ENCODE assay signal across 25 mouse cellular contexts in the genomic region with DNA sequence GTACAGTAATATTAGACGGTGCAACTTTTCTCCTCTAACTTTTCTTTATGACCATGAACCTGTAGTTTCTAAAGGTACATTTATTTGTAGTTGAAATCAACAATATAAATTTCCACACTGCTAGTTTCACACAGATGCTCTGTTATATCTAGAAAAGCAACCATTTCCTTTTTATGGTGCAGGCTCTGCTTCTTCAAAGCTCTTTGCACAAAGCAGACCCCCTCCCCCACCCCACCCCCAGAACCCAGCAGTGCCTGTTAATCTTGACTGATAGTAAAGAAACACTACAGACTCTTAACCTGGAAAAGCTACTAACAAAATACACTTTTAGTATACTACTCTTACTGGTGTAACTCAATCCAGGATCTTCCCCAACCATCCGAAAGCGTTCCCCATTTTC. TPM values are rescaled to one million over a fixed set of nuclear protein-coding genes. Genes with fewer than 3 reads are reported as not detected.
A peak's percentile ranks its signal among the peaks of the same experiment; 100 is the strongest.
DNase-seq lines count a peak whose midpoint lies in the region; ATAC-seq lines count a peak whose summit lies in the region.
"Had no signal": no experiment of that assay in that cellular context is flagged by ENCODE, and none has a peak within 500 bp of the region (broad histone marks: within the 10 kb centered on the region; RNA-seq: fewer than 3 reads in every experiment).

No protein-coding gene starts in this region.

- H3K27ac ChIP-seq in forebrain, embryonic 12.5 days: 0 out of 2 replicates have a peak overlapping the region, but pooled peaks have one; percentile 31
- no peak overlapping the region for H3K27ac ChIP-seq in forebrain, embryonic 16.5 days (ENCODE audit: low read length)
- H3K27ac ChIP-seq in heart, embryonic 14.5 days (replicated peaks in 1 of 2; ENCODE audit: control insufficient read depth in 1 of 2, insufficient read depth in 1 of 2, low read depth in 2 of 2, low read length in 2 of 2): 0 out of 4 replicates have a peak overlapping the region, but pooled peaks of 1 of the 2 experiments have one; percentile 7
- H3K27ac ChIP-seq: embryonic facial prominence, embryonic 15.5 days; kidney, postnatal 0 days; layer of hippocampus, adult 2 months; limb, embryonic 13.5 days; liver, embryonic 13.5 days had no signal

- H3K4me1 ChIP-seq in forebrain, embryonic 12.5 days: peaks cover 45% of the 10 kb centered on the region
- peaks cover 34% of the 10 kb centered on the region for H3K4me1 ChIP-seq in forebrain, embryonic 16.5 days (replicated peaks; ENCODE audit: control insufficient read depth, insufficient read depth, low read length)
- peaks cover 9 to 56% of the 10 kb centered on the region in 2 experiments for H3K4me1 ChIP-seq in heart, embryonic 14.5 days (ENCODE audit: control insufficient read depth in 2 of 2, insufficient read depth in 2 of 2, low read length in 2 of 2)

- 0 out of 2 replicates have a peak overlapping the region, but pooled peaks have one; percentile 15 for H3K4me2 ChIP-seq in forebrain, embryonic 12.5 days
- H3K4me2 ChIP-seq in forebrain, embryonic 16.5 days (ENCODE audit: low read length): no peak overlapping the region
- H3K4me2 ChIP-seq in heart, embryonic 14.5 days (ENCODE audit: low read length): peak overlapping the region; percentile 5
- H3K4me2 ChIP-seq: embryonic facial prominence, embryonic 15.5 days; limb, embryonic 13.5 days; liver, embryonic 13.5 days; lung, embryonic 14.5 days; midbrain, embryonic 11.5 days had no signal

- no peaks in the 10 kb centered on the region for H3K9me3 ChIP-seq in forebrain, embryonic 12.5 days
- no peaks in the 10 kb centered on the region for H3K9me3 ChIP-seq in forebrain, embryonic 16.5 days (ENCODE audit: control insufficient read depth, low read length)
- H3K9me3 ChIP-seq in heart, embryonic 14.5 days (ENCODE audit: control insufficient read depth, low read length): no peaks in the 10 kb centered on the region
- H3K9me3 ChIP-seq: embryonic facial prominence, embryonic 15.5 days; limb, embryonic 13.5 days; liver, embryonic 13.5 days had no signal

- H3K4me3 ChIP-seq in forebrain, embryonic 12.5 days (replicated peaks): no peak overlapping the region
- H3K4me3 ChIP-seq in forebrain, embryonic 16.5 days (replicated peaks; ENCODE audit: low read length): no peak overlapping the region
- H3K4me3 ChIP-seq in heart, embryonic 14.5 days (ENCODE audit: control insufficient read depth in 1 of 2, insufficient read depth in 1 of 2, low read depth in 1 of 2, low read length in 2 of 2): no peak overlapping the region
- H3K4me3 ChIP-seq: embryonic facial prominence, embryonic 15.5 days; layer of hippocampus, adult 2 months; limb, embryonic 13.5 days; liver, embryonic 13.5 days had no signal

- WGBS in forebrain, embryonic 12.5 days: 83% methylated on average over 3 of the region's 3 CpGs
- WGBS in forebrain, embryonic 16.5 days: 88% methylated on average over 3 of the region's 3 CpGs
- 70% methylated on average over 3 of the region's 3 CpGs for WGBS in heart, embryonic 14.5 days

- ATAC-seq in forebrain, embryonic 12.5 days (ENCODE audit: low FRiP score): no peak
- no peak for ATAC-seq in forebrain, embryonic 16.5 days
- ATAC-seq in heart, embryonic 14.5 days (ENCODE audit: insufficient number of reproducible peaks, insufficient read depth, low FRiP score, low read depth): no peak
- ATAC-seq: hindbrain, embryonic 16.5 days had no signal

- no peaks in the 10 kb centered on the region for H3K27me3 ChIP-seq in forebrain, embryonic 12.5 days
- no peaks in the 10 kb centered on the region for H3K27me3 ChIP-seq in forebrain, embryonic 16.5 days (replicated peaks; ENCODE audit: control insufficient read depth, insufficient read depth, low read length)
- no peaks in the 10 kb centered on the region for H3K27me3 ChIP-seq in heart, embryonic 14.5 days (ENCODE audit: control insufficient read depth, insufficient read depth, low read length)
- H3K27me3 ChIP-seq: embryonic facial prominence, embryonic 15.5 days; limb, embryonic 13.5 days; liver, embryonic 13.5 days had no signal

- DNase-seq in heart, adult 9 months (ENCODE audit: low spot score in 2 of 2): no peak
- peak; percentile 70 for DNase-seq in thymus, postnatal 0 days (ENCODE audit: low spot score)
- DNase-seq in thymus, postnatal 36 days: no peak
- DNase-seq in kidney, adult 9 months: no peak
- DNase-seq in urinary bladder, postnatal 4 days (ENCODE audit: low spot score in 2 of 2): no peak
- DNase-seq: cerebellum, adult 18-20 months; cerebellum, postnatal 25 days; embryo, embryonic 11 days; gastrocnemius, postnatal 36 days; heart, postnatal 14 days; kidney, adult 11 months; layer of hippocampus, postnatal 36 days; liver, embryonic 13.5 days; lung, embryonic 14.5 days; lung, postnatal 4 days; right cerebral cortex, postnatal 25 days had no signal

- H3K36me3 ChIP-seq in forebrain, embryonic 12.5 days (replicated peaks): peaks cover 3% of the 10 kb centered on the region; the same call in 1 of the 2 replicates
- no peaks in the 10 kb centered on the region; the same call in none of the 2 replicates for H3K36me3 ChIP-seq in forebrain, embryonic 16.5 days (ENCODE audit: control insufficient read depth, insufficient read depth)
- H3K36me3 ChIP-seq in heart, embryonic 14.5 days (ENCODE audit: control insufficient read depth, insufficient read depth, low read length): 0 out of 2 replicates have a peak, but pooled peaks cover 6% of the 10 kb centered on the region
- H3K36me3 ChIP-seq: embryonic facial prominence, embryonic 15.5 days had no signal

- H3K9ac ChIP-seq in forebrain, embryonic 12.5 days: no peak overlapping the region
- H3K9ac ChIP-seq in forebrain, embryonic 16.5 days (replicated peaks; ENCODE audit: low read depth, low read length): no peak overlapping the region
- no peak overlapping the region for H3K9ac ChIP-seq in heart, embryonic 14.5 days (ENCODE audit: low read length)
- H3K9ac ChIP-seq: embryonic facial prominence, embryonic 15.5 days; limb, embryonic 13.5 days; liver, embryonic 13.5 days; lung, embryonic 14.5 days had no signal

RNA-seq across cellular contexts. Expression of a gene that starts 6.6 kb away (rescaled TPM):
- 32.3 and 32.8 TPM in 2 replicates for polyA plus RNA-seq in forebrain, embryonic 12.5 days (2016; fragmentation: Nextera tagmentation; extraction: Ambion mirVana)
- polyA plus RNA-seq in forebrain, embryonic 16.5 days (2015; fragmentation: Nextera tagmentation; extraction: Ambion mirVana): 31.2 and 33.6 TPM in 2 replicates
- 14.6 and 14.9 TPM in 2 replicates for polyA plus RNA-seq in heart, embryonic 14.5 days (2014; fragmentation: Nextera tagmentation; extraction: Ambion mirVana)
- polyA plus RNA-seq in thymus, postnatal 0 days (2015; fragmentation: Nextera tagmentation; extraction: Ambion mirVana): 21.3 and 23.3 TPM in 2 replicates
